Mouse (Mus musculus): ENCODE measurements around the gene Myo1a. TPM values are rescaled to one million over a fixed set of nuclear protein-coding genes. Genes with fewer than 3 reads are reported as not detected.
"Not testable (repeated sequence)": the region's sequence is repeated elsewhere in the genome, so short reads cannot be mapped to it uniquely, and the experiment has no call there.

Myo1a gene
- polyA plus RNA-seq, 1 experiment from 2014 or later: 0.45 TPM

DNA sequence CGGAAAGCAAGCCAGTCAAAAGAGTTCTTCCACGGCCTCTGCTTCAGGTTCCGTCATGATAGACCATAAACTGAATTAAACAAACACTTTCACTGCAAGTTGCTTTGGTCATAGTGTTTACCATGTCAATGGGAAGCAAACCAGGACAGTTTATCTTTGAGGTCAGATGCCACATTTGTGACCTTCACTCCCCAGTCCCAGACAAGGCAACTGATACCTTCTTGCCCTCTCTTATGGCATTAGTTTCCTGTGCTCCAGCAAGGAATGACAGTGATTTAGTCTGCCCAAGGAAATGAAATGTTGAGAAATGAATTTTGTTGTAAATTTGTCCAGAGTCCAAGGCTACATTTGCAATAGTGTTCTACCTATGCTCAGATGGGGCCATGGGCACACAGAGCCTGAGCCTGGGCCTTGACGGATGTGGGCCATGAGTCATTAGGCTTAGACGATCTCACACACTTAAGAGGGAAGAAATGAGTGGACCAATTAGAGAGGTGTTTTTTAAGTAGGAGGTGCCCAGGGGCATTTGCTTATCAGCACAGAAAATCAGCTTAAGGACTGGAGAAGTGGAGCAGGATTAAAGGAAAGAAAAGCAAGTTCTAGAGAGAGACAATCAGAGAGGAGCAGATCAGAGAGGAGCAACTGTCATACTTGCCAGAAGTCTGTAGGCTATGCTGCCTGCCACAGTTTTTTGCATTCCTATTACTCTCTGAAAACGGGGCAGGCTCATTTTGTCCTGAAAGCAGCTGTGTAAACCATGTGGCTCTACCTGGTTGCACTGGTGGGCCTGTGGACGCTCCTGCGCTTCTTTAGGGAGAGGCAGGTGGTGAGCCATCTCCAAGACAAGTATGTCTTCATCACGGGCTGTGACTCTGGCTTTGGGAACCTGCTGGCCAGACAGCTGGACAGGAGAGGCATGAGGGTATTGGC is 54.5 kb downstream of the Myo1a start, which contains the start of the genes Rdh1 and Rdh16f1:
TSS of gene Rdh1 (plus strand) at position 541 of the 930 bp plus-strand sequence.
TSS of gene Rdh16f1 (plus strand) at position 607 of the 930 bp plus-strand sequence.
- no peaks in the 10 kb centered on the region for H3K36me3 ChIP-seq (ENCODE audit: control insufficient read depth, insufficient read depth, low read length)
- H3K27ac ChIP-seq (ENCODE audit: low read depth, low read length): no peak within 1 kb of the TSS
- no peak within 1 kb of the TSS for H3K4me3 ChIP-seq (ENCODE audit: low read length)
- no peak for ATAC-seq (ENCODE audit: low FRiP score, low TSS enrichment)
- no peaks in the 10 kb centered on the region for H3K27me3 ChIP-seq (ENCODE audit: control insufficient read depth, insufficient read depth, low read length)
- peaks cover 3% of the 10 kb centered on the region; the same call in 1 of the 2 replicates for H3K9me3 ChIP-seq (ENCODE audit: control insufficient read depth, low read length)
- H3K9ac ChIP-seq (ENCODE audit: low read depth, low read length): no peak within 1 kb of the TSS
- H3K4me1 ChIP-seq (ENCODE audit: control insufficient read depth, insufficient read depth, low read length): 0 out of 2 replicates have a peak, but pooled peaks cover 2% of the 10 kb centered on the region
- no peak within 1 kb of the TSS for H3K4me2 ChIP-seq (replicated peaks; ENCODE audit: low read depth, low read length)
- 58% methylated on average over 9 of the region's 9 CpGs for WGBS

DNA sequence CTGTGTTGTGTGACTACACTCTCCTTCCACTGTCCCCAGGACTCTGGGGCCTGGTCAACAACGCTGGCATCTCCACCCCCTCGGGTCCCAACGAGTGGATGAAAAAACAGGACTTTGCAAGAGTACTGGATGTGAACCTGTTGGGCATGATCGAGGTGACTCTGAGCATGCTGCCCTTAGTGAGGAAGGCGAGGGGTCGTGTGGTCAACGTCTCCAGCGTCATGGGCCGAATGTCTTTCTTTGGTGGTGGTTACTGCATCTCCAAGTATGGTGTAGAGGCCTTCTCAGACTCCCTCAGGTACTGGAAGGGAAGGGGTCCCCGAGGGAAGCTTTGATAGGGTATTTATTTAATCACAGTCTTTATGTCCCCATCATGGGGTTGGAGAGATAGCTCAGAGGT is 58.0 kb downstream of the Myo1a start:
- not testable (repeated sequence) for ATAC-seq (ENCODE audit: low FRiP score, low TSS enrichment); H3K27ac ChIP-seq (ENCODE audit: low read depth, low read length)
- 85% methylated on average over 10 of the region's 10 CpGs for WGBS

DNA sequence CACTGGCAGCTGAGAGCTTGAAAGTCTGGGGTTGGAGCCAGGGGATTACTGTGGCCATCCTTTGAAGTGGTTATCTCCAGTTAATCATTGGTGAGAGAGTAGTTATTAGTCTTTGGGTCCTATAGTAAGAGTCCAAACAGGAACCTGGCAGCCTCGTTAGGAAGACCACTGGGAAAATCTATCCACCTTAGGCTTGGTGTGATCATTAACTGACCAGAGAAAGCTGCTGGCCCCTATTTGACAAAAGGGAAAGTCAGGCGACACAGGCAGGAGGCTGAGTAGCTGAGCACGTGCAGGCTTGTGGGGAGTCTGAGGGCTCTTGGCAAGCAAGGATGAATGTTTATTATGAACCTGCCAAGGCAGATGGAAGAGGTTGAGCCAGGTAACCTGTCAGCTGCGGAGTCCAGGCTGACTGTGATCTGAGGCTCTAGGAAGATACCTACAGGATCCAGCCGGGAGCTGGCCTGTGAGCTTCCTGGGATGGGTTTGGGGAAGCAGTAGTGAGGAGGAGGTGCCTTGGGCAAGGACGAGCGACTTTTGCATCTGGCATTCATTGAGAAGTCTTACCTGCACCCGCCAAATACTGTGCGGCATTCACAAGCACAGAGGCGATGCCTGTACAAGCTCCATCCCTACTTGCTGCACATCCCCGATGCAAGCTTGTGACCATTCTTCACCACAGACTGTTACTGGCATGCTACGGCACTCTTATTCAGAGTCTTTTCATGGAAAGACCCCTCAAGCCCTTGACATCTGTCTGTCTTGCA is 59.1 kb downstream of the Myo1a start:
- no peak overlapping the region for H3K9ac ChIP-seq (ENCODE audit: low read depth, low read length)
- ATAC-seq (ENCODE audit: low FRiP score, low TSS enrichment): peak; percentile 78

More for the DNA sequence above, 58.0 kb downstream of the Myo1a start:
- H3K4me1 ChIP-seq (ENCODE audit: control insufficient read depth, insufficient read depth, low read length); H3K4me3 ChIP-seq (ENCODE audit: low read length); H3K9ac ChIP-seq (ENCODE audit: low read depth, low read length); H3K9me3 ChIP-seq (ENCODE audit: control insufficient read depth, low read length); H3K36me3 ChIP-seq (ENCODE audit: control insufficient read depth, insufficient read depth, low read length); H3K4me2 ChIP-seq (replicated peaks; ENCODE audit: low read depth, low read length); H3K27me3 ChIP-seq (ENCODE audit: control insufficient read depth, insufficient read depth, low read length): not testable (repeated sequence)

DNA sequence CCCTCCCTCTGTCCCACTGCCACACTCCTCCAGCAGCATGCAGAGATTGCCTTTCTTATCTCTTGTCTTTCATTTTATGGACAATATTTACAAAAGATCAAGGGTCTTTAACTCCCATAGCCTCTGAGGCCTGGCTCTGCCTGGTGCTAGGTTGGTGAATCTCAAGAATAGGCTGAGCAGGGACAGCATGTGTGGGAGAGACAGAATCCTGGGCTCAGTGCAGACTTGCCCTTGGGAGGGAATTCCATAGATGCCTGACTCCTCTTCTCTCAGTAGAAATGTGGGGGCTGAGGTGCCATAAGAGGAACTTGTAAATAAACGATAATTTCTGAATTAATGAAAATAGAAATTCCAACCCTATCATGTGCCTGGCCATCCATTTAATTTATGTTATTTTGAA is 61.6 kb downstream of the Myo1a start:
- H3K9ac ChIP-seq (ENCODE audit: low read depth, low read length): no peak overlapping the region
- no peaks in the 10 kb centered on the region for H3K9me3 ChIP-seq (ENCODE audit: control insufficient read depth, low read length)
- no peak overlapping the region for H3K4me3 ChIP-seq (ENCODE audit: low read length)
- no peaks in the 10 kb centered on the region for H3K4me1 ChIP-seq (ENCODE audit: control insufficient read depth, insufficient read depth, low read length)
- H3K4me2 ChIP-seq (replicated peaks; ENCODE audit: low read depth, low read length): no peak overlapping the region
- H3K27me3 ChIP-seq (ENCODE audit: control insufficient read depth, insufficient read depth, low read length): no peaks in the 10 kb centered on the region
- 0 out of 2 replicates have a peak, but pooled peaks have one; percentile 49 for ATAC-seq (ENCODE audit: low FRiP score, low TSS enrichment)
- H3K36me3 ChIP-seq (ENCODE audit: control insufficient read depth, insufficient read depth, low read length): no peaks in the 10 kb centered on the region
- WGBS: 73% methylated on average over 1 of the region's 1 CpGs
- no peak overlapping the region for H3K27ac ChIP-seq (ENCODE audit: low read depth, low read length)

More for the DNA sequence above, 59.1 kb downstream of the Myo1a start:
- peak overlapping the region; percentile 71; the same call in 1 of the 2 replicates for H3K27ac ChIP-seq (ENCODE audit: low read depth, low read length)
- H3K4me1 ChIP-seq (ENCODE audit: control insufficient read depth, insufficient read depth, low read length): no peaks in the 10 kb centered on the region
- WGBS: 53% methylated on average over 12 of the region's 12 CpGs
- H3K4me3 ChIP-seq (ENCODE audit: low read length): no peak overlapping the region
- 0 out of 2 replicates have a peak overlapping the region, but pooled peaks have one; percentile 2 for H3K4me2 ChIP-seq (replicated peaks; ENCODE audit: low read depth, low read length)
- H3K27me3 ChIP-seq (ENCODE audit: control insufficient read depth, insufficient read depth, low read length): no peaks in the 10 kb centered on the region
- no peaks in the 10 kb centered on the region for H3K9me3 ChIP-seq (ENCODE audit: control insufficient read depth, low read length)
- no peaks in the 10 kb centered on the region for H3K36me3 ChIP-seq (ENCODE audit: control insufficient read depth, insufficient read depth, low read length)

Other genes with a start within 250 kb of the Myo1a start
- gene Stac3, start 203.5 kb upstream of the Myo1a start, polyA plus RNA-seq (2014; fragmentation: Nextera tagmentation; extraction: Ambion mirVana): 0.39 and 0.50 TPM in 2 replicates
- 27.1 and 32.7 TPM in 2 replicates for gene Ndufa4l2, start 190.2 kb upstream of the Myo1a start, polyA plus RNA-seq (2014; fragmentation: Nextera tagmentation; extraction: Ambion mirVana)
- 68.9 and 99.8 TPM in 2 replicates for gene Shmt2, start 182.7 kb upstream of the Myo1a start, polyA plus RNA-seq (2014; fragmentation: Nextera tagmentation; extraction: Ambion mirVana)
- 0.49 and 1.2 TPM in 2 replicates for gene Nxph4, start 170.6 kb upstream of the Myo1a start, polyA plus RNA-seq (2014; fragmentation: Nextera tagmentation; extraction: Ambion mirVana)
- gene Lrp1, start 84.0 kb upstream of the Myo1a start, polyA plus RNA-seq (2014; fragmentation: Nextera tagmentation; extraction: Ambion mirVana): 44.2 and 54.9 TPM in 2 replicates
- 14.0 and 18.9 TPM in 2 replicates for gene Stat6, start 62.2 kb upstream of the Myo1a start, polyA plus RNA-seq (2014; fragmentation: Nextera tagmentation; extraction: Ambion mirVana)
- 7.6 and 12.4 TPM in 2 replicates for gene Nemp1, start 38.3 kb upstream of the Myo1a start, polyA plus RNA-seq (2014; fragmentation: Nextera tagmentation; extraction: Ambion mirVana)
- 19.0 and 19.8 TPM in 2 replicates for gene Nab2, start 36.6 kb upstream of the Myo1a start, polyA plus RNA-seq (2014; fragmentation: Nextera tagmentation; extraction: Ambion mirVana)
- gene Tac2, start 19.3 kb downstream of the Myo1a start, polyA plus RNA-seq (2014; fragmentation: Nextera tagmentation; extraction: Ambion mirVana): 1.6 and 2.8 TPM in 2 replicates
- 6.9 and 7.6 TPM in 2 replicates for gene Zbtb39, start 34.4 kb downstream of the Myo1a start, polyA plus RNA-seq (2014; fragmentation: Nextera tagmentation; extraction: Ambion mirVana)
- gene Gpr182, start 46.6 kb downstream of the Myo1a start, polyA plus RNA-seq (2014; fragmentation: Nextera tagmentation; extraction: Ambion mirVana): 2.0 and 3.7 TPM in 2 replicates
- 0.05 and 0.07 TPM in 2 replicates for gene Rdh1, start 54.6 kb downstream of the Myo1a start, polyA plus RNA-seq (2014; fragmentation: Nextera tagmentation; extraction: Ambion mirVana)
- 0.26 TPM in 1 of 2 replicates, not detected in the other for gene Rdh16f1, start 54.6 kb downstream of the Myo1a start, polyA plus RNA-seq (2014; fragmentation: Nextera tagmentation; extraction: Ambion mirVana)
- gene Rdh9, start 71.2 kb downstream of the Myo1a start, polyA plus RNA-seq (2014; fragmentation: Nextera tagmentation; extraction: Ambion mirVana): 0.32 TPM in 1 of 2 replicates, not detected in the other
- 0.07 and 0.14 TPM in 2 replicates for gene Rdh16, start 96.0 kb downstream of the Myo1a start, polyA plus RNA-seq (2014; fragmentation: Nextera tagmentation; extraction: Ambion mirVana)
- gene Rdh19, start 144.8 kb downstream of the Myo1a start, polyA plus RNA-seq (2014; fragmentation: Nextera tagmentation; extraction: Ambion mirVana): not detected in 2 replicates
- not detected in 2 replicates for gene Rdh16f2, start 161.3 kb downstream of the Myo1a start, polyA plus RNA-seq (2014; fragmentation: Nextera tagmentation; extraction: Ambion mirVana)
- gene Rdh7, start 183.6 kb downstream of the Myo1a start, polyA plus RNA-seq (2014; fragmentation: Nextera tagmentation; extraction: Ambion mirVana): not detected in 2 replicates
- not detected in 2 replicates for gene Sdr9c7, start 193.3 kb downstream of the Myo1a start, polyA plus RNA-seq (2014; fragmentation: Nextera tagmentation; extraction: Ambion mirVana)